Mouse (Mus musculus) liver, embryonic 16.5 days (tissue): Measurements from ENCODE around the gene Irx1. TPM values are rescaled to one million over a fixed set of nuclear protein-coding genes. Genes with fewer than 3 reads are reported as not detected.

ENCODE experiments used
- ATAC-seq: fragments of 200-750 bp; cut with Nextera tagmentation; 2 replicates; pipeline ENCODE4 v1.8.0; 2017; ENCODE audit warnings: low read depth, mild to moderate bottlenecking, moderate number of reproducible peaks, moderate library complexity
- H3K27ac ChIP-seq: fragments of 300-500 bp; sonication (generic); 2 replicates; pipeline ENCODE4 v1.5.1; 2014; ENCODE audit warnings: mild to moderate bottlenecking, low read length
- H3K27me3 ChIP-seq: fragments of 300-500 bp; sonication (generic); 2 replicates; pipeline ENCODE4 v1.6.1; 2014; ENCODE audit warnings: low read depth, low read length, mixed read lengths; ENCODE audit not compliant: control insufficient read depth, insufficient read depth
- H3K36me3 ChIP-seq: fragments of 300-500 bp; sonication (generic); 2 replicates; pipeline ENCODE4 v1.6.1; 2014; ENCODE audit warnings: mild to moderate bottlenecking; ENCODE audit not compliant: control insufficient read depth, insufficient read depth
- H3K4me1 ChIP-seq: fragments of 300-500 bp; sonication (generic); 2 replicates; pipeline ENCODE4 v1.6.1; 2014; ENCODE audit warnings: low read depth, low read length, mixed read lengths; ENCODE audit not compliant: control insufficient read depth
- H3K4me2 ChIP-seq: fragments of 300-500 bp; sonication (generic); 2 replicates; pipeline ENCODE4 v1.6.1; 2014; ENCODE audit warnings: low read depth, low read length, mixed read lengths
- H3K4me3 ChIP-seq: fragments of 300-500 bp; sonication (generic); 2 replicates; pipeline ENCODE4 v1.5.1; 2014; ENCODE audit warnings: low read depth, mild to moderate bottlenecking, low read length
- H3K9ac ChIP-seq: fragments of 300-500 bp; sonication (generic); 2 replicates; pipeline ENCODE4 v1.6.1; 2014; ENCODE audit warnings: low read depth, low read length
- H3K9me3 ChIP-seq: fragments of 300-500 bp; sonication (generic); replicated peaks from 2 replicates; pipeline ENCODE4 v1.6.1; 2016; ENCODE audit warnings: low read length; ENCODE audit not compliant: control insufficient read depth
- WGBS: fragments of 180-500 bp; shearing (Covaris S2); extraction: QIAGEN DNeasy Blood & Tissue Kit; methylation state at CpG from one replicate; pipeline ENCODE4 v1.1.7; 2014; ENCODE audit not compliant: insufficient replicate concordance; 5-methylcytosine and 5-hydroxymethylcytosine counted together
- polyA plus RNA-seq: library from polyadenylated mRNA; unstranded; fragments of >200 nt; fragmentation: Nextera tagmentation; extraction: Ambion mirVana; gene quantifications from 2 replicates; pipeline ENCODE4 v1.2.1, GENCODE M21; 2015

The Irx1 gene
- polyA plus RNA-seq, 1 experiment from 2014 or later = not detected

DNA sequence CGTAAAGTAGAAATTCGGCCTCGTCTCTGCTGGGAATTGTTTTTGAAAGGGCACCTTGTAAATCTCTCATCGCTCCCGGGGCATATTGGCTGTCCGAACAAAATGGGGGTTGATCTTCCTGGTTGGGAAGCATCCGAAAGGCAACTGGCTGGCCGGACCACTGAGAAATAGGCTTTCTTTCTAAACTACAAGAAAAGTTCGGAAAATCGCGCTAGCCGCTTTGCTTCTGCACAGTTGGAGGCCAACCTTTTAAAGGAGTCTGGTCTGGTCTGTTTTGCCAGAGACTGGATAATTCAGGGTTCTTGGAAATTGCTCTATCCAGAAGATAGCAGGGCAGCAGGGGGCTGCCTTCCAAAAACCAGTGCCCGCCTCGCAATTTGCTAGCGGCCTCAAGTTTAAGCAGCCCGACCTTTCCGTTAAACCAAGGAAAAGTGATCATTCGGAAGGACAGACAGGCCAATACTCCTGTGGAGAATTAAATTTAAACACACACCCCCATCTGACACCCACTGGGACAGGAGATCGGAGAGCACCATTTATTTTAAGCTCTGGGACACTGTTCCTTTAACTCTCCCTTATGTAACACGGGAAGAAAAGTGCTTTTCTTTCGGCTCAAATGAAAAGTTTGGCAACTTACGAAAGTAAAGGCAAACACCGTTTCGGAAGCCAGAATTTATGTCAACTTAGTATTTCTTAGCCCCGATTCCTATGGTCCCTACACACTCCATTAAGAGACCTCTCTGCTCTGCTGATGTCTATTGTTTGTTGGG is 1.4 kb downstream of the Irx1 start:
- Histone ChIP-seq H3K9ac (no peak overlapping the region), H3K4me3 (no peak overlapping the region), H3K27me3 (peaks cover 98% of the 10 kb centered on the region), H3K4me1 (no peaks in the 10 kb centered on the region), H3K27ac (no peak overlapping the region), H3K9me3 (no peaks in the 10 kb centered on the region), H3K36me3 (no peaks in the 10 kb centered on the region), H3K4me2 (no peak overlapping the region)
- WGBS = 3% methylated on average over 25 of the region's 25 CpGs
- no peak for ATAC-seq

DNA sequence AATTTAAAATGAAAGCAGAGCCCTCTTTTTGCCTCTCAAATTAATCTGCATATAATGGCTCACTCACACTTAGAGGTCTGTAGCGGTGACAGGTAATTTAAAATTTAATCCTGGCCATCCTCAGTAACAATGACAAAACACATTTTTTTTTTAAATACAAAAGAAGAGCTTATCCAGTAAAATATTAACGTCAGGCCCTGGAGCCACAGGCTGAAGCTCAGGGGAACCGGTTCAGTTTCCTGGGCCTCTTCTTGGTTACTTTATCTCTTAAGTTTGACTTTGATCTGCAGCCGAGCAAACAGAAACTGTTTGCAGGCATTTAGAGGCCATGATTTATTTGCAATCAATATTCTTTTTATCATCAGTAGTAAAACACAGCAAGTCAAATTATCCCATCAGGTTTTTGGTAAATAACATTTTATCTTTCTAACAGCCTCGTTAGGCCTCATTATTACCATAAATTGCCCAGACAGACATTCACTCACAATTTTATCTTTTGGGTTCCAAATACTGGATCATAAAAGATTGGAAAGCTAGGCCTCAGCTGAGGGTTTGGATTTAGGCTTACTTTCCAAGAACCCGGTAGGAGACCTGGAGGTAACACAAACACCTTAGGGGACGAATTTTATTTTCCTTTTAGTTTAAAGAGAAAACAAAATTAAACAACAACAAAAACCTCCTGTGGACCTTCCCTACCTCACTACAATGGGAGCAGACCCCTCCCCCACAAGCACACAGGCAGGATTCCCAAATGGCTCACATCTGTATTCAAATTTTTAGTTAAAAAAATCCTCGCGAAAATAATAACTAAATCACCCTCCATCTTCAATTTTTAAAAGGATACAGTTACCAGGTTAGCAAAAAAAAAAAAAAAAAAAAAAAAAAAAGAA is 2.4 kb downstream of the Irx1 start:
- 4% methylated on average over 9 of the region's 9 CpGs for WGBS
- peaks cover 98% of the 10 kb centered on the region for H3K27me3 ChIP-seq
- no peak overlapping the region for H3K27ac ChIP-seq
- ATAC-seq = no peak
- H3K36me3 ChIP-seq = no peaks in the 10 kb centered on the region
- H3K4me2 ChIP-seq = no peak overlapping the region
- no peaks in the 10 kb centered on the region for H3K9me3 ChIP-seq
- no peak overlapping the region for H3K4me3 ChIP-seq
- no peaks in the 10 kb centered on the region for H3K4me1 ChIP-seq
- no peak overlapping the region for H3K9ac ChIP-seq

DNA sequence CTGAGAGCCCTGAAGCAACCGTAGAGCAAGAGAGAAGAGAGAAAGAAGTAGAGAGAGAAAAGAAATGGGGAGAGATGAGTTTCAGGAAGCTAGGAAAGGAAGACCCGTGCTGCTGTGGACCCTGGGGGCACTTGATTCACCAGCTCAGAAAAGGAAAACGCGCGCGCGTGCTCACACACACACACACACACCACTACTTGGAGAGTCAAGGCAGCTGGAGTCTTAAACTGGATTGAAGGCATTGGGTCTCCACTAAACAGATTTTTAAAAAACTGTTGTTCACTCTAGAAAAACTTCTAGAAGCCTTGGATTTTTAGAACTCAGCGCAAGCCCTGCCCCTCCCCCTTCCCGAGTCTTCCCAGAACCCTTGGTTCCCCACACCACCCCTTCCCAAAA is 3.2 kb downstream of the Irx1 start:
- Histone ChIP-seq H3K4me2 (no peak overlapping the region), H3K27ac (no peak overlapping the region), H3K36me3 (no peaks in the 10 kb centered on the region), H3K9me3 (no peaks in the 10 kb centered on the region), H3K4me3 (no peak overlapping the region), H3K27me3 (peaks cover 97% of the 10 kb centered on the region), H3K9ac (no peak overlapping the region), H3K4me1 (no peaks in the 10 kb centered on the region)
- WGBS = 7% methylated on average over 9 of the region's 9 CpGs
- ATAC-seq = no peak

DNA sequence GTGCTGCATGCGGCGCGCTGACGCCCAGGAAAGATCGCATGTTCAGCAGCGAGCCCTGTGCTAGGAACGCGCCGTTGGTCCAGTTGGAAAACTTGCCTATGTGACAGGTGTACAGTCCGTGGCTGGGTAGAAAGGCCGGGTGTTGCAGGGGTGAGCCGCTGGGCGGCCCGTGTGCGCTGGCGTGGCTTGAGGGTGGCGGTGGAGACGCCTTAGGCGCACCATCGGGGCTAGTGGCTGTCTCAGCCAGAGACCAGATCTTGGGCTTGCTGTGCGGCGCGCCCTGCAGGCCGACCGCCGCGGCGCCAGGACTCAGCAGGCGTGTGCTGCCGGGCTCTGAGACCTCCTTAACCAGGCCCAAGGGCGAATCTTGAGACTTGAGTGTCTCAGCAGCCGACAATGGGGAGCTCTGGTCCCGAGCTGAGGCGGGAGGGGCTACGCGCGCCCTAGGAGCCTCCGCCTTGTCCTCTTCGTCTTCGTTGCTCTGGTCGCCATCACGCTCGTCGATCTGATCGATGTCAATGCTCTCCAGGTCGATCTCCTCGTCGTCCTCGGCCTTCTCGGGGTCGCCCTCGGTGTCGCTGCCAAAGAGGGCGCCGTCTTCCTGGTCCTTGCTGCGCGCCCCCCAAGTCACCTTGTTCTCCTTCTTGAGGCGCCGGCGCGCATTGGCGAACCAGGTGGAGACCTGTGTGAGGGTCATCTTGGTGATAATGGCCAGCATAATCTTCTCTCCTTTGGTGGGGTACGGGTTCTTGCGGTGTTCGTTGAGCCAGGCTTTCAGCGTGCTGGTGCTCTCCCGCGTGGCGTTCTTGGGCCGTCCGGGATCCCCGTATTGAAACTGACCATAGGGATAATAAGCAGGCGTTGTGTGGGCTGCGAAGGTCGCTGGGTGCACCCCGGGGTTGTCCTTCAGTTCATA is 3.9 kb downstream of the Irx1 start:
- ATAC-seq = no peak
- no peak overlapping the region for H3K27ac ChIP-seq
- H3K27me3 ChIP-seq = peaks cover 91% of the 10 kb centered on the region
- WGBS = 1% methylated on average over 74 of the region's 76 CpGs
- H3K9ac ChIP-seq = no peak overlapping the region
- H3K4me3 ChIP-seq = no peak overlapping the region
- H3K9me3 ChIP-seq = no peaks in the 10 kb centered on the region
- H3K36me3 ChIP-seq = no peaks in the 10 kb centered on the region
- no peak overlapping the region for H3K4me2 ChIP-seq
- no peaks in the 10 kb centered on the region for H3K4me1 ChIP-seq

DNA sequence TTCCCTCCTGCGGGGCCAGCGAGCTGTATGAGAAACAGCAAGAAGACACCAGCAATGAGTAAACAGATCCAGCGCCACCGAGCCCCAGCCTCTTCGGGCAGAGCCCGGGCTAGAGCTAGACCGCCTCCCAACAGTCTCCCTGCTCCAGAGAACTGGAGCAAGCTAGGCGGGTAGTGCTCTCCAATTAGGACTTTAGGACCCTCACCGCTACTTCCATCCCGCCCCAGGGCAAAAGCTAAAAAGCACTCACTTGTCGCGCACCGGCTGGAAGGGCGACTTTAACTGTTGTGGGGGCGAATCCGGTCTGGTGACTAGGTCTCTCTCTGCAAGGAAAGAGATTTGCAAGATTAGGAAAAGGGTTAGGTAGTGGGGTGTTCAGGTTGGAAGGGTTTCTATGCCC is 4.9 kb downstream of the Irx1 start:
- no peak overlapping the region for H3K4me2 ChIP-seq
- no peak overlapping the region for H3K27ac ChIP-seq
- H3K4me3 ChIP-seq = no peak overlapping the region
- WGBS = 1% methylated on average over 16 of the region's 16 CpGs
- no peaks in the 10 kb centered on the region for H3K36me3 ChIP-seq
- H3K27me3 ChIP-seq = peaks cover 81% of the 10 kb centered on the region
- no peak overlapping the region for H3K9ac ChIP-seq
- ATAC-seq = no peak
- no peaks in the 10 kb centered on the region for H3K4me1 ChIP-seq
- H3K9me3 ChIP-seq = no peaks in the 10 kb centered on the region

DNA sequence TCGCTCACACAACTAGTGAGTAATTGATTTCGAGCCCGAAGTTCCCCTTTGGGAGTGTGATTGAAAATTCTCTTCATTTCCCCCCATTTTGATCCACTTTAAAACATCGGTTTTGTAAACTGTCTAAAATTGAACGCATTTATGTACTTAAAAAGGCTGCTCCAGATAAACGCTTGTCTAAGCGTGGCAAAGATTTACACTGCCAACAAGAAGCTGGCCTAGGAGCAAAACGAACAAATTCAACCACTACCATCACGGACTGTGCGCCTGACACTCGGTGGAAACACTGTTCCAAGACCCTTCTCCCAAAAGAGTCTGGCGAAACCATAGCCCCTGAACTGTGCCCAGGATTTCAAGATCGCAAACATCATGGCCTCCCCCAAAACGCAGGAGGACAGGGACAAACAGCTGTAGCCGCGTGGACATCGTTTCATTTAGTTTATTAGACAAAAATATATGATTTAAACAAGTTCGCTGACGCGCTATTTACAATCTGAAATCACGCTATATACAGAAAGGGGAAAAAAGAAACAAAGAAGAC is 5.6 kb downstream of the Irx1 start:
- WGBS = 3% methylated on average over 21 of the region's 21 CpGs
- H3K9me3 ChIP-seq = no peaks in the 10 kb centered on the region
- no peaks in the 10 kb centered on the region for H3K36me3 ChIP-seq
- no peak overlapping the region for H3K27ac ChIP-seq
- H3K4me1 ChIP-seq = no peaks in the 10 kb centered on the region
- ATAC-seq = no peak
- no peak overlapping the region for H3K9ac ChIP-seq
- H3K4me2 ChIP-seq = no peak overlapping the region
- no peak overlapping the region for H3K4me3 ChIP-seq
- H3K27me3 ChIP-seq = peaks cover 73% of the 10 kb centered on the region

DNA sequence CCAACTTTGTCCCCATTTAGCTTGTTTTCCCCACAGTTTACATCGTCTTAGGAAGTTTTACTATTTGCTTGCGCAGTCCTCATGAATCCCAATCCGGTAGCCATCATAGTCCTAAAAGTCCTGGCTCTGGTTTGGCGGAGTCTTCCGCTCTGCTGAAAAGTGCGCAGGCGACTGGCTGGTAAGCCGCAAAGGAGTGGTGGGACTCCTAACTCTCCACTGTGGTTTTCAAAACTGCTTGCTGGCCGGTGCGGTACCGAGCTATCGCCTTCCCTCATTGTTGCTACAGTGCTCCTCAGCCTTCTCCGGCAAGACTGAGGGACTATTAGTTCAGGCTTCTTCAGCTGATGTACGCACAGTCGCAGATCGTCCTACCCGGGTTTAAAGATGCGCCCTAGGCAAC is 6.4 kb downstream of the Irx1 start:
- H3K36me3 ChIP-seq = no peaks in the 10 kb centered on the region
- H3K9me3 ChIP-seq = no peaks in the 10 kb centered on the region
- no peak overlapping the region for H3K27ac ChIP-seq
- peaks cover 66% of the 10 kb centered on the region for H3K27me3 ChIP-seq
- no peak for ATAC-seq
- WGBS = 5% methylated on average over 18 of the region's 18 CpGs
- no peak overlapping the region for H3K4me2 ChIP-seq
- H3K9ac ChIP-seq = no peak overlapping the region
- no peaks in the 10 kb centered on the region for H3K4me1 ChIP-seq
- no peak overlapping the region for H3K4me3 ChIP-seq

DNA sequence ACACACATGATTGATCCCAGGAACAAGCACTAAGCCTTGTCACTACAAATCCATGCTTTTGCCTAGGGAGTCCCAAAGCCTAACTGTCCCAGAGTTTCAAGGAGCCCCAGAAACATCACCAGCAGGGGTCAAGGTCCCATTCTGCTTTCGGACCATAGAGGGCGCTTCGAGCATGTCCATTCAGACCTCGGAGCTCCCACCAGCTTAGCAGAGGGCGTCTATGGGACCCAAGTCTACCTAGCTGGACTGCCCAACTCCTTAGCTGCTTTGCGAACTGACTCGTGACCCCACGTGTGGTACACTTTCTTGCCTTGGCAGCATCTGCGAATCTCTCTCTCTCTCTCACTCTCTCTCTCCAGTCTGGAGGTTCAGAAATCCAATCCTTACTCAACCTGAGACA is 7.0 kb downstream of the Irx1 start:
- Histone ChIP-seq H3K36me3 (no peaks in the 10 kb centered on the region), H3K9me3 (no peaks in the 10 kb centered on the region), H3K4me3 (no peak overlapping the region), H3K4me2 (no peak overlapping the region), H3K27me3 (peaks cover 60% of the 10 kb centered on the region), H3K4me1 (no peaks in the 10 kb centered on the region), H3K27ac (no peak overlapping the region), H3K9ac (no peak overlapping the region)
- under 1% methylated on average over 9 of the region's 9 CpGs for WGBS
- no peak for ATAC-seq
